Mouse (Mus musculus): ENCODE data around the gene Otx2. TPM values are rescaled to one million over a fixed set of nuclear protein-coding genes. Genes with fewer than 3 reads are reported as not detected.

The Otx2 gene
- total RNA-seq, 2 experiments from 2014 or later, result not detected

GRCm38 (mm10) chr14:48668761-48669303 lies 4.8 kb downstream of the Otx2 start:
- DNase-seq, result no peak

- DNase-seq, result no peak
These were observed 5.6 kb downstream of the Otx2 start for GRCm38 (mm10) chr14:48668051-48668481.

- DNase-seq, result no peak
These were observed 6.2 kb downstream of the Otx2 start for GRCm38 (mm10) chr14:48667396-48667795.

GRCm38 (mm10) chr14:48666771-48667170 lies 6.8 kb downstream of the Otx2 start:
- DNase-seq, result no peak

GRCm38 (mm10) chr14:48665816-48666661 lies 7.6 kb downstream of the Otx2 start:
- no peak for DNase-seq

GRCm38 (mm10) chr14:48664841-48665815 lies 8.5 kb downstream of the Otx2 start:
- DNase-seq, result peak; percentile 26

- DNase-seq, result no peak
These were observed 9.4 kb downstream of the Otx2 start for GRCm38 (mm10) chr14:48664001-48664810.

- no peak for DNase-seq
These were observed 10.1 kb downstream of the Otx2 start for GRCm38 (mm10) chr14:48663531-48663930.

- no peak for DNase-seq
These were observed 10.9 kb downstream of the Otx2 start for GRCm38 (mm10) chr14:48662568-48663236.

GRCm38 (mm10) chr14:48661646-48662567 lies 11.7 kb downstream of the Otx2 start:
- no peak for DNase-seq

GRCm38 (mm10) chr14:48661151-48661550 lies 12.5 kb downstream of the Otx2 start:
- no peak for DNase-seq

GRCm38 (mm10) chr14:48660593-48660992 lies 13.0 kb downstream of the Otx2 start:
- DNase-seq, result no peak

GRCm38 (mm10) chr14:48659661-48660060 lies 14.0 kb downstream of the Otx2 start:
- DNase-seq, result no peak

- DNase-seq, result no peak
These were observed 16.4 kb downstream of the Otx2 start for GRCm38 (mm10) chr14:48657241-48657640.

- DNase-seq, result no peak
These were observed 16.9 kb downstream of the Otx2 start for GRCm38 (mm10) chr14:48656711-48657110.

- DNase-seq, result no peak
These were observed 17.6 kb downstream of the Otx2 start for GRCm38 (mm10) chr14:48655792-48656550.

- DNase-seq, result no peak
These were observed 18.4 kb downstream of the Otx2 start for GRCm38 (mm10) chr14:48655073-48655791.

- no peak for DNase-seq
These were observed 19.0 kb downstream of the Otx2 start for GRCm38 (mm10) chr14:48654551-48655072.
